Comparison of ENCODE assay signal across 27 mouse cellular contexts in genomic region chr1:91991597-91991996, GRCm38 (mm10).
"Had no signal": no experiment of that assay in that cellular context is flagged by ENCODE, and none has a peak within 500 bp of the region (broad histone marks: within the 10 kb centered on the region; RNA-seq: fewer than 3 reads in every experiment).

No protein-coding gene starts in this region.

- H3K27ac ChIP-seq: hindbrain, postnatal 0 days; layer of hippocampus, adult 2 months; left cerebral cortex, adult 2 months; limb, embryonic 12.5 days; limb, embryonic 15.5 days; liver, embryonic 14.5 days; macrophage; midbrain, embryonic 12.5 days; midbrain, embryonic 15.5 days; neural tube, embryonic 12.5 days; neural tube, embryonic 15.5 days; stomach, postnatal 0 days had no signal

- H3K4me2 ChIP-seq: limb, embryonic 12.5 days; limb, embryonic 15.5 days; liver, embryonic 11.5 days; lung, embryonic 14.5 days; midbrain, embryonic 12.5 days; midbrain, embryonic 15.5 days; neural tube, embryonic 12.5 days; neural tube, embryonic 15.5 days had no signal

- H3K27me3 ChIP-seq: limb, embryonic 12.5 days; limb, embryonic 15.5 days; midbrain, embryonic 12.5 days; midbrain, embryonic 15.5 days; neural tube, embryonic 12.5 days; neural tube, embryonic 15.5 days had no signal

- H3K9me3 ChIP-seq: limb, embryonic 12.5 days; limb, embryonic 15.5 days; midbrain, embryonic 12.5 days; midbrain, embryonic 15.5 days; neural tube, embryonic 12.5 days; neural tube, embryonic 15.5 days had no signal

- H3K4me1 ChIP-seq: limb, embryonic 12.5 days; limb, embryonic 15.5 days; midbrain, embryonic 15.5 days; neural tube, embryonic 12.5 days; neural tube, embryonic 15.5 days had no signal

- H3K4me3 ChIP-seq: layer of hippocampus, adult 2 months; left cerebral cortex, adult 2 months; limb, embryonic 12.5 days; limb, embryonic 15.5 days; midbrain, embryonic 12.5 days; midbrain, embryonic 15.5 days; neural tube, embryonic 12.5 days; neural tube, embryonic 15.5 days had no signal

- H3K9ac ChIP-seq: limb, embryonic 12.5 days; limb, embryonic 15.5 days; liver, embryonic 14.5 days; liver, postnatal 0 days; lung, embryonic 14.5 days; midbrain, embryonic 12.5 days; midbrain, embryonic 15.5 days; neural tube, embryonic 12.5 days; neural tube, embryonic 15.5 days had no signal

- DNase-seq: layer of hippocampus, adult 9-11 months; layer of hippocampus, postnatal 36 days; left cerebral cortex, postnatal 4 days; liver, postnatal 0 days; lung, embryonic 14.5 days; right cerebral cortex, adult 18-20 months; right cerebral cortex, postnatal 14 days; right cerebral cortex, postnatal 4 days; thymus, adult 2 months; thymus, postnatal 14 days; thymus, postnatal 4 days had no signal

- ATAC-seq: hindbrain, postnatal 0 days; inflammation-experienced regulatory T-cells, adult 6 months; intestine, embryonic 16.5 days; liver, postnatal 0 days; lung, postnatal 0 days; midbrain, embryonic 15.5 days had no signal
